Mouse (Mus musculus) liver, postnatal 0 days (tissue): ENCODE measurements at regions not wholly inside any gene's neighbourhood (a gene's known extent, or its start where the extent isn't known, plus 50 kb on each side); places are given as distances from the start of the nearest gene placed in this dataset.

ENCODE experiments used
- CTCF ChIP-seq: sonication (generic); IDR thresholded peaks from 2 replicates; pipeline ENCODE4 v1.5.1; 2016; ENCODE audit warnings: antibody characterized with exemption, low read depth
- EP300 ChIP-seq: IDR thresholded peaks from 2 replicates; pipeline ENCODE4 v1.6.1; 2016; ENCODE audit warnings: antibody characterized with exemption, low read depth, mild to moderate bottlenecking

GRCm38 (mm10) chr1:126929666-126930065 is 99.1 kb upstream of the Nckap5 start:
- TF ChIP-seq EP300 (no peak), CTCF (peak; percentile 55)
